Mouse (Mus musculus) small intestine, adult 2 months (tissue): Measurements from ENCODE around the gene Fbln2.

Experiments used
- CTCF ChIP-seq: fragments of 200-500 bp; IDR thresholded peaks from 2 replicates; pipeline ENCODE4 v1.5.1; 2012; ENCODE audit warnings: low read depth, mild to moderate bottlenecking, control low read depth, inconsistent platforms, low read length, moderate library complexity, mixed read lengths; ENCODE audit not compliant: insufficient replicate concordance, insufficient read length; ENCODE audit errors: extremely low read depth
- POLR2A ChIP-seq: fragments of 200-500 bp; IDR thresholded peaks from 2 replicates; pipeline ENCODE4 v1.6.1; 2012; ENCODE audit warnings: low read depth, mild to moderate bottlenecking, control low read depth, inconsistent platforms, low read length, moderate library complexity

DNA sequence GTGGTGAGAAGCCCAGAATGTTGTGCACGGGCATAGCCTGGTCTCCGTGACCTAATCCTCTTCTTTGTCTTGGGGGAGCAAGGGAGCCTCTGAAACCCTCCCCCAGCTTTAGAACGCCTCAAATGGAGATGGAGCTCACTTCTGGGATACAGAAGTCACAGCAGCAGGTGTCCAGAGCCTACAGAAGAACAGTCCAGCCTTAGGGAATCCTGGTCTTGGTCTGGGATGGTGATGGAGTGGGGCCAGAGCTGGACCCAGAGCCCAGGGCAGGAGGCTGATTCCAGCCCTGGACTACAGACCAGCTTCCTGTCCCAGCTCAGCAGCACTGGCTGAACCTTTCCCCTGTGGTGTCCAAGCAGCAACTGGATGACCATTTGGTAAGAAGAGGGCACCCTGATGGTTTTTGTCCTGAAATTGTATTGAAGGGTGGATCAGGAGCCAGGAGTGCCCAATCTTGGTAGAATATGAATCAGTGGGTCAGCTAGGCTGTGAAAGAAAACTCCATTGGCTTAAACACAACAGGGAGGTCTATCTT, 76.1 kb downstream of the Fbln2 start:
- TF ChIP-seq CTCF, result no peak
- no peak for TF ChIP-seq POLR2A
